Mouse (Mus musculus): Measurements from ENCODE around the gene Zfp821.

Zfp821 gene

DNA sequence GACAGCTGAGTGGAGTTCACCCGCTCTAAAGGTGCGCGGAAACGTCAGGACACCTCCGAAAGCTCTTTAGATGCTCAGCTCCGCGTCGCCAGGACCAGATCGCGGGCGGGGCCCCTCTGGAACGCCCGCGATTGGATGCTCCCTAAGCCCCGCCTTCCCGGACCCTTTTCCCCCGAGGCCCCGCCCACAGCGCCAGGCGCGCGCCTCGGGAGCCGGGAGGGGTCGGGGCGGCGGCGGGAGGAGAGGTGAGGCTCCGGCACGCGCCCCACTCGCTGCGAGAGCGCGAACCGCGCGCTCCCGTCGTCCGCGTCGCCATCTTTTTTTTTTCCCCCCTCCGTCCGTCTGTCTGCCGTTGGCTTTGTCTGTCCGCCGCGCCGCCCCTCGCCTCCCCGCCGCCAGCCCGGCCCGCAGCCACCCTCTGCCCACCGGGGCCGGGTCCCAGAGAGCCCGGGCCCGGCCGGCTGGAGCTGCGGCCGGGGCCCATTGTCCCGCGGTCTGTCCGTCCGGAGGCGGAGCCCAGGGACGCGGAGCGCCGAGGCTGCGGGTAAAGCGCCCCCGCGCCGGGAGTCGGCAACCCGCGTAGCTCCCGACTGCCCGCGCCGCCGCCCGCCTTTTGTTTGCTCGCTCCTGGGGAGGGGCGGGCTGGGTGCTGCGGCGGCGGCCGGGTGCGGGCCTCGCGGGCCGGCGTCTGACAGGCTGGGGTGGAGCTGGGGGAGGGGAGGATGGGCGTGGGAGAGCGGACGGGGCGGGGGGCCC lies at the start of gene Zfp821:
Gene Zfp821, plus strand, starts transcription at position 227 of the 756 bp plus-strand sequence.
- DNase-seq = peak; percentile 95

DNA sequence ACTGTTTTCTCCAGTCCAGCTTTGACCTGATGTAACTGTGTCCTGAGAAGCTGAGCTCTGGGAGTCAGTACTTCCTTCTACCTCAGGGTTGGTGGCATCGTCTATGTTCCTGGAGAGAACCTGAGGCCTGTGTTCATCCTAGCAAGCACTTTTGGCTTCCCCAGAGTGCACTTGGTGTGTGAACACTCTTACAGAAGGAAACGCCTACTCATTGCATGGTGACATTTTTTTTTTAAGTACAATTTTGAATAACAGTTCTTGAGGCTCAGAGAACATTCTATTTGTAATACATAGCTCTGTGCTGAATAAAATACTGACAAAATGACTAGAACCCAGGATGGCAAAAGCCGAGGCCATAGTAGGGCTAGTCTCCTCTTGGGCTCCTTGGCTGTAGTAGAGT lies 48.5 kb upstream of the Zfp821 start:
- no peak for DNase-seq

DNA sequence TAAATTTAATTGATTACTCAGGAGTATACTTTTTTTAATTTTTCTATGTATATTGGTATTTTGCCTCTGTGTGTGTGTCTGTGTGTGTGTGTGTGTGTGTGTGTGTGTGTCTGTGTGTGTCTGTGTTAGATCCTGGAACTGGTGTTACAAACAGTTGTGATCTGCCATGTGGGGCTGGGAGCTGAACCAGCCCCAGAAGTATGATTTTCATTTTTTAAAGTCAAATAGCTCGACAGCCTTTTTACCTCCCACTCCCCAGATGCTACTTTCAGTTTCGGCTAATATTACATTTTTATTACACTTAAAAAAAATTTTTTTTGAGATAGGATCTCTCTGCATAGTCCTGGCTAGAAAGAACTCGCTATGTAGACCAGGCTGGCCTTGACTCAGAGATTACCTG lies 43.0 kb upstream of the Zfp821 start:
- no peak for DNase-seq

DNA sequence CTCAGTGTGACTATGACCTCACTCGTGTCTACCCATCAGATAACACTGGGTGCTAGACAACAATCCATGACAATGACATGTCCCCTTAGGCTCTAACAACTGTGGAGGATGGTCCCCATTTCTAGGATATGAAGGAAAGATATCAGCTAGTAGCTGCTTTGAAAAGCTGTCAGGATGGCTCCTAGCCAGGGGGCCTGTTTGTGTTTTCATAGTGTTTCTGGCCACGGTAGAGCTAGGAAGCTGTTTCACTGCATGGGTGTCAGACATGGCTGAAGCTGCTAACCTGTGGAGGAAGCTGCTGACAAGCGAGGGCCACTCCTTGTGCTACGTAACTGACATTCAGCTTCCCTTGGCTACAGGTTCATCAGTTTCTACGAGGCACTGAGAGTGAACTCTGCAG lies 38.7 kb upstream of the Zfp821 start:
- no peak for DNase-seq

DNA sequence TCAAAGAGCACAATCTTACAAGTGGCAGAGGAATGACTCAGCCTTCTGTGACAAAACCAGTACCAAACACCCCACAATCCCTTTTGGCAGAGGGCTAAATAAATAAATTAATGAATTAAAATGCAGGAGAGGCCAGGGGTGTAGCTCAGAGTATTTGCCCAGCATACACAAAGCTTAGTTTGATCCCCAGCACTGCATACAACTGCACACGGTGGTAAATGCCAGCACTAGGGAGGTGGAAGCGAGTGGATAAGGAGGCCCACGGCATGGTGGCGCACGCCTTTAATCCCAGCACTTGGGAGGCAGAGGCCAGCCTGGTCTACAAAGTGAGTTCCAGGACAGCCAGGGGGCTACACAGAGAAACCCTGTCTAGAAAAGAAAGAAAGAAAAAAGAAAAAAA lies 32.7 kb upstream of the Zfp821 start:
- DNase-seq = no peak

DNA sequence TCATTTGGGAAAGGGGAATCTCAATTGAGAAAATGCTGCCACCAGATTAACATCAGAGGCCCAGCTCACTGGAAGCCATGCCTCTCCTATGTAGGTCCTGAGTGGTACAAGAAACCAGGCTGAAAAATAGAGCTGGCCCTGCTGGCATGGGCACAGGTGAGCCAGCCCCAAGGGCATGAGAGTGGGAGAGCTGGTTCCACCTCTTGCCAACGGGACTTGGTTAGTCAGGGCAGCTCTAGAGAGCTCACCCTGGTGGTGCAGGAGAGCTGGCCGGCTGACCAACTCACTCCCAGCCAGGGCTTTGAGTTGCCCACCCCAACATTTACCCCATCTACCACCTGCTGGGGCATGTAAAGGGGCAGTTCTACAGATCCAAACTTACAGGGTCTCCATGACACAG lies 31.8 kb upstream of the Zfp821 start:
- no peak for DNase-seq

DNA sequence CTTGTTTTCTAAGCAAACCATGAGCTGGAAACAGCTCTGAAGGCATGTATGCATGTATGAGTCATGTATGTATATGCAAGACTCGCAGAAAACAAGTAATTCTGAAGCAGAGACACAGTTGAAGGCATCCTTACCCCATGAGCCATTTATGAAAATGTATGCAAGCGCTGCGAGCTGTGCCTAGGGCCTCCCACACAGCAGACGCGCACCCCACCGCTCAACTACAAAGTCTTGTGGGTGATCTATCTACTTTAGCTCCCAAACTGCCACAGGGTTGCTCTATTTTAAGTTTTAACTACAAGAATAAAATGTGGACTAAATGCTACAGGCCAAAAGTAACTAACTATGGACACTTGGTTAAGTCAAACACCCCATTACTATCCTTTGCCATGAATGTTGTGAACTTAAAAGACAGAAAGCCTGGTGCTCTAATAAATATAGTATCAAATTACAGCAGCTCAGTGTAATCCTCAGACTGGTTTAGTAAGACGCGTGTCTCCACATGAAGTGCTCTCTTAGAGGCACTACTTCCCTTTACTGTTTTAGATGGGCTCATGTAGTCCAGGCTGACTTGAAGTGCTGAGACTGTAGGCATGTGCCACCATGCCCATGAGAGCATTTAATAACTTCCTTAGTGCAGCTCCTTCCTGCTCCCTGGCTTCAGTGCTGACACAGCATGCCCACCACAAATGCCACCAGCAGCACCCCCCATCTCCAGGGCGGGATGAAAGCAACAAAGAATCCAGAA lies 29.3 kb upstream of the Zfp821 start:
- no peak for DNase-seq

DNA sequence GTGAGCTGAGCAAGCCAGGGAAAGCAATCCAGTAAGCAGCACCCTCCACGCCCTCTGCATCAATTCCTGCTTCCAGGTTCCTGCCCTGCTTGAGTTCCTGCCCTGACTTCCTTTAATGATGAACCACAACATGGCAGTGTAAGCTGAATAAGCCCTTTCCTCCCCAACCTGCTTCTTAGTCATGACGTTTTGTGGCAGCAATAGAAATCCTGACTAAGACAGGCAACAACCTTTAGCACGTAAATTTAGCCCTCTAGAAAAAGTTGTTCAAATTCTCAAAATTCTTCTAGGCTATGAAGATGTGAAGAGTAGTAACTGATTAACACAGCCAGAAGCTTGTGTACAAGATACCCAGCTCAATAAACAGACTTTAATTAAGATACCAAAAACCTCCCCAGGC lies 23.8 kb upstream of the Zfp821 start:
- DNase-seq = no peak

DNA sequence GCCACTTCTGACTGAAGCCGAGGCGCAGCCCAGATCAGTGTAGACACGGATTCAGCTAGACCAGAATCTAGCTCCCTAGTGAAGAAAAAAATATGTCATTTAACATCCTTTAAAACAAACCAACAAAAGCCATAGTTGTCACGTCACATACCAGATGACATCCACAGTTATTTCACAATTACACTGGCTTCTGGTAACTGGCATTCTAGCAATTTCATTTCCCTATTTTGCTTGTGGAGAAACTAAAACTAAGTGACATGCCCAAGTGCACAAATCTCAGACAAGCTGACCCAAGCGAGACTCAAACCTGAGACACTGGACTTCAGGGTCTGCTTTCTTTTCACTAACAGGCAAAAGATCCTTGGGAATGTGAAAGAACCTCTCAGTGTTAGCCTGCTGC lies 23.2 kb upstream of the Zfp821 start:
- DNase-seq = no peak

DNA sequence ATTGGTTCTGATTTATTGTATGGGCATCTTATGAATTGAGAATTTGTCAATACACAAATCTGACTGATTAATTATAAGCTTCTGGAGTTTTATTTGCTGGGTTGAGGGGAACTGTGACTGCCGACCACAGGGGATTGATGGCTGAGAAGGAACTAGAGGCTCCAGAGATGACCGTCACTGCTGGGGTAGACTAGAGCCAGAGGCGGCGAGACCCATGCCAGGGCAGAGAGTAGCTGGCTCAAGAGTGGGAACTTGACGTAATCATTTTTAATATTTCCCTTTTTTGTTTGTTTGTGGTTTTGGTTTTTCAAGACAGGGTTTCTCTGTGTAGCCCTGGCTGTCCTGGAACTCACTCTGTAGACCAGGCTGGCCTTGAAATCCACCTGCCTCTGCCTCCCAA lies 18.1 kb upstream of the Zfp821 start:
- DNase-seq = no peak

DNA sequence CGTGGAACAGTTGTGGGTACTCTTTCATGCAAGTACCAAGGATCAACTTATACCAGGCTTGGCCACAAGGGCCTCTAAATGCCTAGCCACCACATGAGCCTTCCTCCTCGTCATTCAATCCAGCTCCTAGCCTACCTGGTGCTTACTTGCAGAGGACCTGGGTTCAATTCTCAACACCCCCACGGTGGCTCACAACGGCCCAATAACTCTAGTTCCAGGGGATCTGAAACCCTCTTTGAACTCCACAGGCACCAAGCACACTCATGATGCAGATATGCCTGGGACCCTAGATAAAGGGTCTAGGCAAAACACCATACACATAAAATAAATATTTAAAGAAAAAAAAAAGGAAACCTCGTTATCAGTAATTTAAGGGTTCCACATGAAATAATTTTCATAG lies 13.6 kb upstream of the Zfp821 start:
- DNase-seq = peak; percentile 14

DNA sequence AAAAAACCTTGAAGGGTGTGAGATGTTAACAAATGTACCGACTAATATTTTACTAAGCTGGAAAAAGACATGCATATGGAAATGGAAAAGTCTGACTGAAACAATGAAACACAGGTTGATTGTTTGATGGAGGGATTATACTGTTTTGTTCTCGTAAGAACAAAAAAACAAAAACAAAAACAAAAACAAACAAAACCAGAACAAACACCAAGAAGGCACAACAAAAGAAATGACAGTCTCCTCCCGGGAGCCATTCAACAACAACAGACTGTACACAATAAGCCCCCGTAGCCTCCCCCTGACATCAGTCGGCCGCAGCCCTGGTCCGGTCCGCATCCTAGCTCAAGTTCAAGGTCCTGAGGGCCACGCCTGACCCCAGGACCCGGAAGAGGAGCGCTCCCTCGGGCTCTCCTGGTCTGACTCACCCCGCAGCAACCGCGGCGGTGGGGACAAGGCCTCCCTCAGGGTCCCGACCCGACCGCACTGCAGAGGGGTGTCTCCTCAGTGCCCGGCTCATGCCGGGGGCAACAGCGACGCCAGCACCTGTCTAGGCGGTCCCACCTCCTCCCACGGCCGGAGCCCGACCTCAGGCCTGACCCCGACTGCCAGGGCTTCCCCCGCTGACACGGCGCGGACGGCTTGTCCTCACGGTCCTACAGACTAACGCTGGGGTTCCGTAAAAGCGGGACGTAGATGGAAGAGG lies 12.8 kb upstream of the Zfp821 start:
- DNase-seq = no peak

DNA sequence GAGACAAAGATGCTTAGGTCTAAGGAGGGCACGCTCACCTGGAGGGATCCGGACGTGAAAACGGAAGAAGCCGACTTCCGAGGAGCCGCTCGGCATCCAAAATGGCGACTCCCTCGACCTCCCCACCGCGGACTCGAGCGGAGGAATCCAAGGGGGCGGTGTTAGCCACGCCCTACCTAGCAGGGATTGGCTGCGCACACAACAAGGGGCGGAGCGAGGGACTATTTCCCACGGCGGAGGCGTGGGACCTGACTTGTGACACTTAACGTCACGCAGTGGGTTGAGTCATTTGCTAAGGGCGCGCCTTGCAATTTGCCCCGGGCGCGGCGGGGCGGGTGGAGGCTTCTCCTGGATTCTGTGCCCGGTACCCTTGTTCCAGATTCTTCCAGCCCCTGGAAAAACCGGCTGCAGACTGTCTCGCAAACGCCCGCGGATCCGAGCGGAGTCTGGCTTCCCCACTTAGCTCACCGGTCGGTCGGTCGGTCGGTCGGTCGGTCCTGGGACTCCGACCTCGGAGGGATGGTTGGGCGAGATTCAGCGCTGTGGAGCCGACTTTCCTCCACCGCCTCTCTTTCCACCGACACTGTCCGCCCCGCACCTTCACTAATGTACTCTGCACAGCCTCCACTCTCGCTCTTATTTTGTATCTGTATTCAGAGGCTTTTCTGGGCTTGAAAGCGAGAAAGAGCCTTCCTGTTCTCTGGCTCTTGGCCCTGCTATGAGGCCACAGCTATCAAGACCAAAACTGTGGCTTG lies 12.0 kb upstream of the Zfp821 start, which contains the start of gene Ist1:
Gene Ist1, minus strand, starts transcription at position 115 of the 755 bp plus-strand sequence.
- DNase-seq = peak; percentile 99

DNA sequence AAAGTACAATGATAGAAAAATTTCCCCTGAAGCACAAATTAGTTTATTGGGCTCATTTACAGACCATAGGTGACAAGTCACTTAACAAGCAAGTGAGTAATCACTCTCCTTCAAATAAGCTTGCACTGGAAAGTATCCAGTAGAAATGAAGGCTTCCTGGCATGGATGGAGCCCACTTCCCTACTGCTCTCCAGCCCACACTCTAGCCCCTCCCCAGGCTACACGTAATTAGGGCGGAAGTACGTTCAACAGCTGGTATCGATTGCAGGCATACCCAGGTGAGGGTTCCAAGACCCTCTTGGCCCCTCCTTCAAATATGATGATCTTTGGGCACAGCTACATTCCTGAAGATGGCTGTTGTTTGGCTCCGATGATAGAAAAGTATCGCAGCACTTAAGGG lies 11.2 kb upstream of the Zfp821 start:
- DNase-seq = no peak

DNA sequence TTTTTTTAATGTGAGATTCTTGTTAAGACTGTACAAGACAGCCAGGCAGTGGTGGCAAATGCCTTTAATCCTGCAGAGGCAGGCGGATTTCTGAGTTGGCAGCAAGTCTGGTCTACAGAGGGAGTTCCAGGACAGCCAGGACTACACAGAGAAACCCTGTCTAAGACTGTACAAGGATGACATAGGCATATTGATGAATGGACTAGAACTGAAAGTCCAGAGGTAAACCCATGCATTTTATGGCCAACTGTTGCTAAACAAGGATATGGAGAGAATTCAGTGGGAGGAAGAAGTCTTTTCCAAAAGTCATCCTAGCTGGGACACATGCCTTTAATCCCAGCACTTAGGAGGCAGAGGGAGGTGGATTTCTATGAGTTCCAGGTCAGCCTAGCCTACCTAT lies 7.6 kb upstream of the Zfp821 start:
- no peak for DNase-seq

DNA sequence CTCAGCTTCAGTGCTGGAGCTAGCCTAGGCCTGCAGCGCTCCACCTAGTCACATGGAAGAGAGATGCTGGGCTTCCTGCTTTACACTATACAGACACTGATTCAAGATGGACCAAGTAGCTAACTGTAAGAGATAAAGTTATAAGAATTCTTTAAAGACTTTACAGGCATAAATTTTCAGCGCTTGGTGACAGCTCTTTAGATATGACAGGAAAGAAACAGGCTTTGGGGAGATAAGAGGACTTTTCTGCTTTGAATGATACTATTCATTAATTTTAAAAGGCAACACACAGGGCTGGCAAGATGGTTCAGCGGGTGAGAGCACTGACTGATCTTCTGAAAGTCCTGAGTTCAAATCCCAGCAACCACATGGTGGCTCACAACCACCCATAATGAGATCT lies 6.9 kb upstream of the Zfp821 start:
- no peak for DNase-seq

DNA sequence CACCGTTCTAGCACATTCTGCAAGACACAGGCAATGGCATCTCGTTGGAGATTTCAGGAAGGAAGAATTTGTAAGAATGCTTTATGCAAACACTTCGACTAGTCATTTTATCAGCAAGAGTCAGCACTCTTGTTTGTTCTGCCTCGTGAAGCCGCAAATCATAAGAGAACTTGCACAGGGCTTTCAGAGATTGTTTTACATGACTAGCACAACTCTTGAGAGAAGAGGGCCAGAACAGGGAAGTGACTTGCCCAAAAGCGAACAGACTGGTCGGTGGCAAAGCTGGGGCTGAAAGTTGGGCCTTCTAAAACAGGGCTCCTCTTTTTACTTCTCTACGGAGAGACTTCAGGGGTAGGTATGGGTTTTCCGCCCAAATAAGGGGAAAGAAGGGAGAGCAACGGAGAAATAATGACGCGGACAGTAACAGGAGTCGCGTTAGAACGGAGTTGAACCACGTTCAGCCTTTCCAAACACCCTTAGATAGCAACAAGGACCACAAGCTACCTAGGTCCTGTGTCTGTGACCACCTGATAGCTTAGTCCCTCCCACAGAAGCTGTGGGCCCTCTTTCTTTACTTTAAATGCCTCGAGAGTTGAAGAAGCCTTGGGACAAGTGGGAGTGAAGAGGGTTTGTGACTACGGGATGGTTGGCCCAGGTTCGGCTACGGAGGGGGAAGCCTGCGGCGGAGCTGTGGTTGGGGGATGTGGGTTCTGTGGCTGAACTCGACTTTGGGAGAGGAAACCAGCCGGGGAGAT lies 604 bp upstream of the Zfp821 start:
- DNase-seq = peak; percentile 10

DNA sequence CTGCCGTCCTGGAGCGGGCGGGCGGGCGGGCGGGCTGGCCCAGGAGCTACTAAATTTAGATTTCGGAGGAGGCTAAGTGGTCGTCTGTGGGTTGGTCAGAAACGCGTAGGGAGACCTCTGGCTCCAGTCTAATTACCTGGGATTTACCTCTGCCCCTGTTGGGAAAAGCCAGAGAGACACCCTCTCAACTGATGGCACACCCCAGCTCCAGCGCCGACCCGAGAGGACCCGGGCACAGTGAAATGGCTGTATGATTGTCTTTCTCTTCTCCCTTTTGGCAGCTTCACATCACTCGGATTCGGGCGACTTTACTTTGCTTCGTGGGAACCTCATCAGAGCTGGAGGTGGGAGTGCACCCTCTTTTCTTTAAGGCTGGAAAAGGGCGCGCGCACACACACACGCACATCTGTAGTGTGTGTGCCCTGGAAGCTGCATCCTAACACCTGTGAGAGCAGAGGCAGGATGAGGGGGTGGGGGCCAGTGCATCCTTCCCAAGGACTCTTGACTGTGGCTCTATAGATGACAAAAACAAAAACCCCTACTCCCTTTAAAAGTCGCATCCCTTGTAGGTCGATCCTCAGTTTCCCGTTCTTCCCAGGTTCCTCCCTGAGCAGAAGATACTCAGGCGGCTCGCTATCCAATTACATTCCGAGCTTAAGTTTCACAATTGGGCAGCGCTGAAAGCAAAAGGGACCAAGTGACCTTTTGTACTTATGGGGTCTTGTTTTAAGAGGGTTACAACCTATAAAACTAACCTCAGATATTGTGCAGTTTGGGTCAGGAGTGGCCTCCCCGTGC lies 929 bp downstream of the Zfp821 start:
- peak; percentile 36 for DNase-seq

DNA sequence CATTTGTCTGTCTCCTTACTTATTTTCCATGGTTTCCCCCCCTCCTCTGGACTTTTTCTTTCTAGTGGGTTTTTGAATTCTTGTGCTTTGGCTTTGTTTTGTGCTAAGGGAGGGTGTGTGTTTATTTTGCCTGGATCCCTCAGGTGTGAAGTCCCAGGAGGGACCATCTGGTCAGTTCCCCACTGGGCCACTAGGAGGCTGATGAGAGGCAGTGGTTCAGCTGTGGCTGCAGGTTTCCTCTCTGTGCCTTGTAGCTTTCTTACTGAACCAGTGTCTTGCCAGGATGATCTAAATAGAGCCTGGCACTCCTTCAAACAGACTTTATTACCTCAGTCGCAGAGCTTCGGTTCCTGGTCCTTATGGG lies 1.5 kb downstream of the Zfp821 start:
- DNase-seq = peak; percentile 85

DNA sequence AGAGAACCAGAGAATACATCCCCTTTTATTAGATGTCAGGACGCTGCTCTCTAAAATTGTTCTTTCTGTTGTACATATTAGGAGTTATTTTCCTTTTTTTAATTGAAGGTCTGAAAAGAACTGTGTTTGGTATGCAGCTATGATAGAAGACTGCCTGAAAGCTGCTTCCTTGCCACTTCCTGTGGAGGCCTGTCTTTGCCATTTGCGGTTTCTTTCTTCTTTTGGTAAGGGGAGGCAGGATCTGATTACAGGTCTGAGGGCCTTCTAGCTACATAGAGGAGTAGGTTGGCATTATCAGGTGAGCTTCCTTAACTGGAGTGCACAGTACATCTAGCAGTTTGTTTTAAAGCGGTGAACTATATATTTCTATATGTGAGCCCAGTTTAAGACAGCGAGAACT lies 2.6 kb downstream of the Zfp821 start:
- DNase-seq = peak; percentile 55

DNA sequence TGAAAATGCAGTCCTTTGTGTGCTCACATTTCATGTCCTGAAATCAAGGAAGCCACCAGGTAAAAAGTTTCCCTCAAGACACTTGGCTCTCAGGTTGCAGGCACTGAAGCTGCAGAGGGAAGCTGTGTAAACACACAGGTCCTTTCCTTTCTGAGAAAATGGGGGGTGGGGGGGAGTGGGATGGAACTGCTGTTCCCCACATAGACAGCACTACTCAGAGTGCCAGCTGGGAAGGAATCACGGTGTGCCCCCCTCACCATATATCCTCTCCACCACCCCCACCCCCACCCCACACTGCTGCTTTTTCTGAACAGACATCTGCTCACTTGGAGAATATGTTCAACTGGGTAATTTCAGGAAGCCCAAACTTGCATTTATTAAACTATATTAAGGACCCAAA lies 7.2 kb downstream of the Zfp821 start:
- DNase-seq = no peak

DNA sequence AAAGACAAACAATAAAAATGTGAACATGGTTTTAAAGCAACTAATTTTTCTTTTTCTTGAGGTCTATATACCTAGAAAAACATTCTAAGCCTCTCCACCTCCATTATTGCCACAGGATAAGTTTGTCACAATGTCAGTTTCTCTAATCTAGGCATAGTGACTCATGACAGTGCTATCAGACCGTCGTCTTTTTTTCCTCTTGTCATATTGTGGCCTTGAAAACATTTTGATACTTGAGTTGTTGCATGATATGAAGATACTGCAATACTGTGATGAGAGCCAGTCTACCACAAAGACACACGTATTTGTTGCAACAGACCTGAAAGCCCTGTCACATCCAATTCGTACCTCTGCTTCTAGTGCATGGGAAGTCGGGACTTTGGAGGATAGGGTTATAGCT lies 9.6 kb downstream of the Zfp821 start:
- no peak for DNase-seq
